Mouse (Mus musculus): Measurements from ENCODE around the gene Ppm1b. TPM values are rescaled to one million over a fixed set of nuclear protein-coding genes. Genes with fewer than 3 reads are reported as not detected.

Gene Ppm1b
- polyA plus RNA-seq (2012; fragmentation: generic; extraction: Trizol), result 10 to 100 TPM in 1 of 2 experiments, 1 to 10 TPM in 1; 4.3 to 28.7 TPM

GRCm38 (mm10) chr17:84956441-84956840 is at the start of gene Ppm1b:
Gene Ppm1b, plus strand, starts transcription at chr17:84956741.

GRCm38 (mm10) chr17:85028093-85028739 is 71.7 kb downstream of the Ppm1b start, which contains the start of gene Slc3a1:
Gene Slc3a1, plus strand, starts transcription at chr17:85028376.

Other genes starting within 250 kb of the Ppm1b start
- 10 to 100 TPM in 1 of 2 experiments, 1 to 10 TPM in 1; 1.7 to 11.3 TPM for gene Lrpprc, start 166.0 kb upstream of the Ppm1b start, polyA plus RNA-seq (2012; fragmentation: generic; extraction: Trizol)
- under 1 TPM in 1 of 2 experiments, not detected in 1; 0.26 TPM for gene Slc3a1, start 71.6 kb downstream of the Ppm1b start, polyA plus RNA-seq (2012; fragmentation: generic; extraction: Trizol)
- gene Prepl, start 133.5 kb downstream of the Ppm1b start, polyA plus RNA-seq (2012; fragmentation: generic; extraction: Trizol), result 10 to 100 TPM in 1 of 2 experiments, 1 to 10 TPM in 1; 1.4 to 12.6 TPM
- gene Camkmt, start 133.8 kb downstream of the Ppm1b start, polyA plus RNA-seq (2012; fragmentation: generic; extraction: Trizol), result 1 to 10 TPM in 1 of 2 experiments, under 1 TPM in 1; 0.67 to 2.9 TPM

Measured in C3H10T1/2 (cell line).